Mouse (Mus musculus) G1E (cell line): ENCODE measurements around the gene AA467197.

Experiments used
- CTCF ChIP-seq: IDR thresholded peaks from 2 replicates; pipeline ENCODE4 v1.5.1; 2012; ENCODE audit warnings: low read depth, low read length, inconsistent platforms, mixed read lengths
- TAL1 ChIP-seq: conservative IDR thresholded peaks from 2 replicates; pipeline ENCODE4 v1.6.1; 2012; ENCODE audit warnings: low read depth, low read length, inconsistent platforms, mixed read lengths

DNA sequence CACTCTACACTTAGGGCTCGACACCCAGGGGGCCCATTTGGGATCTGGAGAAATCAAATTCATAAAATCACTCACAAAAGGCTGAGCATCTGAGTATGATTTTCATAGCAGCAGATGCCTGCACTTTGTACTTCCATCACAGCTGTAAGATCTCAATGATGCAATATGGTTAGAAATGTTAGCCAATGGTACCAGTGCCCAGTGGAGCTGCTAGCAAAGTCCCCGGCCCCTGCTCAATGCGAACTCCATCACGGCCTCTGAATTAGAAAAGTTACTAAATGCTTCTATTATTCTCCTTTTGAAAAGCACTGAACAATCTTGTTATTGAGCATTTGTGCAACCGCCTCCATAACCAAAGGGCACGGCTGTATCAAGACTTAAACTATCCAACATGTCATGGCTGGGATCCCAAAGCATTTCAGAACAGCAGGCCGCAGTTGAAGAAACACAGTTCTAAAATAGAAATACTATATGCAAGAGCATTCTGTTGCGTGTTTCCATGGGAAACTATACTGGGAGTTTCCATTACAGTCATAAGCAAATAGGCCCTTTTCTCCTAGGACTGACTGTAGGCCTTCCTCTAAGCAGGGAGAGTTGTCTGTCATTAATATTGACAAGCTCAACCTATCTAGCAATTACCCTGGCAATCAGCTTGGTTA lies 48.8 kb upstream of the AA467197 start:
- TF ChIP-seq CTCF (no peak), TAL1 (no peak)
